Mouse (Mus musculus) midbrain, embryonic 15.5 days (tissue): ENCODE results near the gene Cfap43. TPM values are rescaled to one million over a fixed set of nuclear protein-coding genes. Genes with fewer than 3 reads are reported as not detected.

Experiments used
- ATAC-seq: fragments of 200-750 bp; cut with Nextera tagmentation; replicated peaks from 2 replicates; pipeline ENCODE4 v1.8.0; 2017; ENCODE audit warnings: moderate TSS enrichment
- H3K27ac ChIP-seq: fragments of 300-500 bp; sonication (generic); 2 replicates; pipeline ENCODE4 v1.5.1; 2015; ENCODE audit warnings: mild to moderate bottlenecking, inconsistent platforms
- H3K27me3 ChIP-seq: fragments of 300-500 bp; sonication (generic); replicated peaks from 2 replicates; pipeline ENCODE4 v1.6.1; 2015; ENCODE audit warnings: inconsistent platforms
- H3K36me3 ChIP-seq: fragments of 300-500 bp; sonication (generic); replicated peaks from 2 replicates; pipeline ENCODE4 v1.6.1; 2015; ENCODE audit warnings: inconsistent platforms
- H3K4me1 ChIP-seq: fragments of 300-500 bp; sonication (generic); 2 replicates; pipeline ENCODE4 v1.6.1; 2015; ENCODE audit warnings: inconsistent platforms
- H3K4me2 ChIP-seq: fragments of 300-500 bp; sonication (generic); 2 replicates; pipeline ENCODE4 v1.6.1; 2015; ENCODE audit warnings: inconsistent platforms, mild to moderate bottlenecking, moderate library complexity
- H3K4me3 ChIP-seq: fragments of 300-500 bp; sonication (generic); 2 replicates; pipeline ENCODE4 v1.5.1; 2015; ENCODE audit warnings: mild to moderate bottlenecking, inconsistent platforms
- H3K9ac ChIP-seq: fragments of 300-500 bp; sonication (generic); 2 replicates; pipeline ENCODE4 v1.6.1; 2015; ENCODE audit warnings: mild to moderate bottlenecking, inconsistent platforms
- H3K9me3 ChIP-seq: fragments of 300-500 bp; sonication (generic); 2 replicates; pipeline ENCODE4 v1.6.1; 2016; ENCODE audit warnings: inconsistent platforms
- WGBS: fragments of 180-500 bp; shearing (Covaris S2); methylation state at CpG from one replicate; pipeline ENCODE4 v1.1.7; 2015; ENCODE audit warnings: mixed read lengths; 5-methylcytosine and 5-hydroxymethylcytosine counted together
- polyA plus RNA-seq: library from polyadenylated mRNA; unstranded; fragments of >200 nt; fragmentation: Nextera tagmentation; extraction: Ambion mirVana; gene quantifications from 2 replicates; pipeline ENCODE4 v1.2.1, GENCODE M21; 2015

Cfap43 gene
- polyA plus RNA-seq, 1 experiment from 2014 or later, result 1.5 TPM

GRCm38 (mm10) chr19:47795009-47795728 lies 123.9 kb downstream of the Cfap43 start:
- Histone ChIP-seq H3K4me1 (no peaks in the 10 kb centered on the region), H3K36me3 (no peaks in the 10 kb centered on the region), H3K27ac (no peak overlapping the region), H3K27me3 (no peaks in the 10 kb centered on the region), H3K4me3 (no peak overlapping the region), H3K9me3 (no peaks in the 10 kb centered on the region), H3K9ac (no peak overlapping the region), H3K4me2 (no peak overlapping the region)
- WGBS, result 36% methylated on average over 15 of the region's 15 CpGs
- ATAC-seq, result no peak

GRCm38 (mm10) chr19:47794331-47794730 lies 124.8 kb downstream of the Cfap43 start:
- Histone ChIP-seq H3K27me3 (no peaks in the 10 kb centered on the region), H3K9ac (no peak overlapping the region), H3K36me3 (no peaks in the 10 kb centered on the region), H3K9me3 (no peaks in the 10 kb centered on the region), H3K4me2 (no peak overlapping the region), H3K4me1 (no peaks in the 10 kb centered on the region), H3K4me3 (no peak overlapping the region), H3K27ac (no peak overlapping the region)
- no peak for ATAC-seq
- 13% methylated on average over 4 of the region's 5 CpGs for WGBS

DNA sequence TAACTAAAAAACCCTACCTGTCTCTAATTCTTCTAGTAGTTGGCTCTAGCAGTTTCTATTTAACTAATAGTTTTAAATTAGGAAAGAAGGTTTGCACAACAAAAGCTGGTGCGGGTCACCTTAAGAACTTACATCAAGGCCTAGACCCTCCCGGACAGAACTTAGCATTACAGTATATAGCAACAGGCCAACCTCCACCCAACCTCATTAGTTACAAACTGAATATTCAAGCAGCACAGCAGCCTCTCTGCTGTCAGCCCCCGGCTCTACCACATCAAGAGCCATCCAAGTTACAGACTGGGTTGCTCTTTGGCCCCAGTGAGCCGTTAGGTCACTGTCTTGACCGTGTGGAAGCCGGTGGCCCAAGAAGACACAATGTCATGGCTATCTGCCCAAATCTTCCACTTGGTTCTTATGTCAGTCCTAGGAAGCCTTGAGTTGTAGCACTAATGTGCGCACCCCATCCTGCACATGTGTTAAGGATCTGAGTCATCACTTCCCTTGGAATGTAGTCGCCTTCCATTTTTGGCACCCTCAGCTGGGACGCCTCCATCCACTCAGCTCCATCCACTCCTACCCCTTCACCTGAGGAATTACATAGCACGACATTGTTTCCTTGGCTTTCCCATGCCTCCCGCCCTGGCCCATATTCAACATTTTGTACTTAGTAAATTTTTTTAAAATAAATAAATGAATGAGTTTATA lies 128.6 kb downstream of the Cfap43 start:
- H3K27ac ChIP-seq, result no peak overlapping the region
- no peak for ATAC-seq
- WGBS, result 95% methylated on average over 11 of the region's 11 CpGs
- no peaks in the 10 kb centered on the region for H3K27me3 ChIP-seq
- H3K9me3 ChIP-seq, result no peaks in the 10 kb centered on the region
- H3K36me3 ChIP-seq, result no peaks in the 10 kb centered on the region
- H3K4me1 ChIP-seq, result no peaks in the 10 kb centered on the region
- H3K9ac ChIP-seq, result no peak overlapping the region
- H3K4me3 ChIP-seq, result no peak overlapping the region
- H3K4me2 ChIP-seq, result no peak overlapping the region

DNA sequence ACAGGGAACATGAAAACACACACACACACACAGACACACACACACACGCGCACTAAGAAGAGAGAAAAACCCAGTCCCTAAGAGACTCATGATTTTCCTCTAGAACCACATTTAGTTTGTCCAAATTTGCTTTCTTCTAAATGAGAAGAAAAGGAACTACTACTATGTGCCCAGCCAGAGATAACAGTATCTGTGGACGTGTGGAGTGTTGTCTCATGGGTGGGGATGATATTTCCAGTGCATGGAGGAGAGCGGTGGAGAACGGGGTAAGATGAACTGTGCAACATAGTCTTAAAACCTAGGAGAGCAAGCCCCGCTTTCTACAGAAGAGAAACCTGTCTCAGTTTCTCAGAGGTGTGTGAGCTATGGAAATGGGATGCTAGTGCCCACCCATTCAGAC lies 135.2 kb downstream of the Cfap43 start:
- ATAC-seq, result no peak
- Histone ChIP-seq H3K9me3 (no peaks in the 10 kb centered on the region), H3K4me2 (no peak overlapping the region), H3K27ac (no peak overlapping the region), H3K4me3 (no peak overlapping the region), H3K4me1 (no peaks in the 10 kb centered on the region), H3K9ac (no peak overlapping the region), H3K36me3 (no peaks in the 10 kb centered on the region), H3K27me3 (no peaks in the 10 kb centered on the region)
- WGBS, result 90% methylated on average over 6 of the region's 6 CpGs

GRCm38 (mm10) chr19:47780972-47781371 lies 138.1 kb downstream of the Cfap43 start:
- Histone ChIP-seq H3K9me3 (no peaks in the 10 kb centered on the region), H3K4me3 (no peak overlapping the region), H3K27me3 (no peaks in the 10 kb centered on the region), H3K4me2 (no peak overlapping the region), H3K27ac (no peak overlapping the region), H3K36me3 (no peaks in the 10 kb centered on the region), H3K4me1 (no peaks in the 10 kb centered on the region), H3K9ac (no peak overlapping the region)
- ATAC-seq, result no peak
- WGBS, result 80% methylated on average over 11 of the region's 11 CpGs

- Histone ChIP-seq H3K27me3 (no peaks in the 10 kb centered on the region), H3K4me3 (no peak overlapping the region), H3K9ac (no peak overlapping the region), H3K9me3 (no peaks in the 10 kb centered on the region), H3K4me2 (no peak overlapping the region), H3K4me1 (no peaks in the 10 kb centered on the region), H3K27ac (no peak overlapping the region), H3K36me3 (no peaks in the 10 kb centered on the region)
- 85% methylated on average over 7 of the region's 7 CpGs for WGBS
- ATAC-seq, result no peak
Measured at GRCm38 (mm10) chr19:47780145-47780544, 138.9 kb downstream of the Cfap43 start.

DNA sequence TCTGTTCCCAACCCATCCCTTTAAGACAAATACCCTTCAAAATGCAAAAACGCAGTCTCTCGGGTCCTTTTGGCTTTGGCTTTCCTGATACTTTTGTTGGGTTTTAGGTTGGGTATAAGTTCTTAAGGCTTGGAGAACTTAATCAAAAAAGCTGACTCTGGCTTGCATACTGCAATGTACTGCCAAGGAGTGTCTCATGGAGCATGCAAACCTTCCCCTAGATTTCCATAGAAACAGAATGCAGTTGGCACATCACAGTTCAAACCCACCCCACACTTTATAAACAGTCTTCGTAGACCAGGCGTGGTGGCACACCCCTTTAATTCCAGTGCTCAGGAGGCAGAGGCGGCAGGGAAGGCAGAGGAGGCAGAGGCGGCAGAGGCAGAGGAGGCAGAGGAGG lies 141.2 kb downstream of the Cfap43 start:
- 70% methylated on average over 6 of the region's 6 CpGs for WGBS
- no peaks in the 10 kb centered on the region for H3K27me3 ChIP-seq
- H3K9me3 ChIP-seq, result no peaks in the 10 kb centered on the region
- ATAC-seq, result no peak
- no peak overlapping the region for H3K27ac ChIP-seq
- H3K9ac ChIP-seq, result no peak overlapping the region
- no peak overlapping the region for H3K4me3 ChIP-seq
- no peaks in the 10 kb centered on the region for H3K4me1 ChIP-seq
- no peak overlapping the region for H3K4me2 ChIP-seq
- no peaks in the 10 kb centered on the region for H3K36me3 ChIP-seq

- Histone ChIP-seq H3K36me3 (no peaks in the 10 kb centered on the region), H3K4me1 (no peaks in the 10 kb centered on the region), H3K9me3 (no peaks in the 10 kb centered on the region), H3K9ac (no peak overlapping the region), H3K4me2 (no peak overlapping the region), H3K4me3 (no peak overlapping the region), H3K27me3 (no peaks in the 10 kb centered on the region), H3K27ac (no peak overlapping the region)
- whole genome bisulfite sequencing, result 77% methylated on average over 19 of the region's 19 CpGs
- ATAC-seq, result no peak
Measured at GRCm38 (mm10) chr19:47755625-47756024, 163.5 kb downstream of the Cfap43 start.

DNA sequence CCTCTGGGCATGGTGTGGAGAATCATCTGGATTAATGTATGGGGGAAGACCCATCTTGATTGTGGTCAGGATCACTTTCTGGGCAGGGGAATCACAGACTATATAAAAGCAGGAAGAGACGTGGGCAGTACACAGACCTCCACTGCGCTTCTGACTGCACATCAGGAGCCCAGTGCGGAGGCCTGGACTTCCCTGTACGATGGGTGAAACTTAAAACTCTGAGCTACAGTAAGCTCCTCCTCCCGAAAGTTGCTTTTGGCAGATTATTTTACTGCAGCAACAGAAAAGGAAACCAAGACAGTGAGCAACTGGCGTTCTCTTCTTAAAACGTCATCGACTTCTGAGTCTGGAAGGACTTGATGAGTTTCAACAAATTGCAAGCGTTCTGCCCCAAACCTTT lies 164.2 kb downstream of the Cfap43 start:
- Histone ChIP-seq H3K9ac (no peak overlapping the region), H3K4me1 (no peaks in the 10 kb centered on the region), H3K4me3 (no peak overlapping the region), H3K27ac (no peak overlapping the region), H3K9me3 (no peaks in the 10 kb centered on the region), H3K27me3 (no peaks in the 10 kb centered on the region), H3K36me3 (no peaks in the 10 kb centered on the region), H3K4me2 (no peak overlapping the region)
- 94% methylated on average over 9 of the region's 9 CpGs for WGBS
- ATAC-seq, result no peak

GRCm38 (mm10) chr19:47753921-47754320 lies 165.2 kb downstream of the Cfap43 start:
- Histone ChIP-seq H3K4me2 (no peak overlapping the region), H3K4me1 (no peaks in the 10 kb centered on the region), H3K9me3 (no peaks in the 10 kb centered on the region), H3K27ac (no peak overlapping the region), H3K9ac (no peak overlapping the region), H3K36me3 (no peaks in the 10 kb centered on the region), H3K27me3 (no peaks in the 10 kb centered on the region), H3K4me3 (no peak overlapping the region)
- ATAC-seq, result no peak
- WGBS, result 94% methylated on average over 4 of the region's 4 CpGs

- Histone ChIP-seq H3K9ac (no peak overlapping the region), H3K4me1 (no peaks in the 10 kb centered on the region), H3K4me2 (no peak overlapping the region), H3K27me3 (no peaks in the 10 kb centered on the region), H3K36me3 (no peaks in the 10 kb centered on the region), H3K9me3 (no peaks in the 10 kb centered on the region), H3K4me3 (no peak overlapping the region), H3K27ac (no peak overlapping the region)
- 91% methylated on average over 9 of the region's 9 CpGs for WGBS
- no peak for ATAC-seq
Measured at GRCm38 (mm10) chr19:47752456-47752855, 166.6 kb downstream of the Cfap43 start.

DNA sequence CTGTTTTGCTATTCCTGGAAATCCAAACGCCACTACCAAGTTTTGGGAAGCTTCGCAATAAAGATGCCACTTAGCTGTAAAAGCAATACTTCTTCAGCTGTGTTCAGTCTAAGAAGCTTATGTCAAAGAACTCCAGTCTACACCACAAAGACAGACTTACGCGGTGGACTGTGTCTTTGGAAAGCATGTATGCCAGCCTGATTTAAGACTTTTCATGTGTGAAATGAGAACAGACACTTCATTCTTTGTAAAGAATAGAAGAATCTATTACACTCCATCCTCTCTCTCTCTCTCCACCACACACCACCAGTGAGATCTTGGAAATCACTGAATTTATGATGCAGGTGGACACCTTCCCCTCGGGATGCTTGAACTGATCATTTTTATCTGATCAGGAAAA lies 168.7 kb downstream of the Cfap43 start:
- no peaks in the 10 kb centered on the region for H3K4me1 ChIP-seq
- no peak overlapping the region for H3K27ac ChIP-seq
- H3K27me3 ChIP-seq, result no peaks in the 10 kb centered on the region
- H3K9ac ChIP-seq, result no peak overlapping the region
- no peak for ATAC-seq
- H3K4me2 ChIP-seq, result no peak overlapping the region
- no peak overlapping the region for H3K4me3 ChIP-seq
- no peaks in the 10 kb centered on the region for H3K9me3 ChIP-seq
- 21% methylated on average over 5 of the region's 5 CpGs for whole genome bisulfite sequencing
- H3K36me3 ChIP-seq, result no peaks in the 10 kb centered on the region

DNA sequence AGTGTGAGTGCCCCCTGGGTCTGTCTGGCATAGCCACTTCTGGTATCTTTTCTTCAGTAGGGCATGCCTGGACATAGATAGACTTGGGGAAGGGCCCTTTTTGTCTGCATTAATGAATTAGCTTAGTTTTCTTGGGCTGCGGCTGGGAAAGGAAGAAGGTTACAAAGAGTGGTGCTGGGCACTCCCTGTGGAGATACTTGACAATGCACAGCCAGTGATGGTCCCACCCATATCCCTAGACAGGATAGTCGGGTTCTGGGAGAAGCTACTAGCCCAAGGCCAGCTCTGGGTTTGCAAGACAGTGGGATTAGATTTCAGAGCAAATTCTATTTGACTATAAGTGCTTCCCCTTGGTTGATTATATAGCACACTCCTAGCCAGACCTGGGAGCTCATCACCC lies 170.1 kb downstream of the Cfap43 start:
- no peaks in the 10 kb centered on the region for H3K9me3 ChIP-seq
- H3K27ac ChIP-seq, result no peak overlapping the region
- H3K4me1 ChIP-seq, result no peaks in the 10 kb centered on the region
- no peak overlapping the region for H3K4me3 ChIP-seq
- no peak for ATAC-seq
- no peak overlapping the region for H3K9ac ChIP-seq
- no peak overlapping the region for H3K4me2 ChIP-seq
- WGBS, result 82% methylated on average over 2 of the region's 2 CpGs
- H3K27me3 ChIP-seq, result no peaks in the 10 kb centered on the region
- no peaks in the 10 kb centered on the region for H3K36me3 ChIP-seq
